Mouse (Mus musculus): ENCODE data around the gene 3830406C13Rik. TPM values are rescaled to one million over a fixed set of nuclear protein-coding genes. Genes with fewer than 3 reads are reported as not detected.
A peak's percentile ranks its signal among the peaks of the same experiment; 100 is the strongest.

Gene 3830406C13Rik
- polyA plus RNA-seq, 1 experiment from 2014 or later: 46.6 TPM

GRCm38 (mm10) chr14:12337421-12337997 is 53.5 kb downstream of the 3830406C13Rik start:
- Histone ChIP-seq H3K27ac (ENCODE audit: low read length) (no peak overlapping the region), H3K4me3 (ENCODE audit: low read depth, low read length) (no peak overlapping the region), H3K9ac (replicated peaks; ENCODE audit: low read depth) (no peak overlapping the region), H3K36me3 (ENCODE audit: insufficient read depth, low read length) (no peaks in the 10 kb centered on the region), H3K4me2 (replicated peaks; ENCODE audit: low read depth, low read length) (no peak overlapping the region), H3K4me1 (ENCODE audit: insufficient read depth, low read depth, low read length) (no peaks in the 10 kb centered on the region), H3K9me3 (ENCODE audit: low read length) (no peaks in the 10 kb centered on the region), H3K27me3 (replicated peaks; ENCODE audit: insufficient read depth, low read length) (peaks cover 54% of the 10 kb centered on the region)
- ATAC-seq (no peak), DNase-seq (ENCODE audit: low spot score) (no peak)
- 7% methylated on average over 8 of the region's 8 CpGs for WGBS
- TF ChIP-seq EP300 (IDR thresholded peaks at IDR 0.05) (no peak), CTCF (IDR thresholded peaks at IDR 0.05) (no peak)

GRCm38 (mm10) chr14:12337998-12338809 is 54.2 kb downstream of the 3830406C13Rik start:
- no peak for DNase-seq (ENCODE audit: low spot score)
- Histone ChIP-seq H3K27me3 (replicated peaks; ENCODE audit: insufficient read depth, low read length) (peaks cover 61% of the 10 kb centered on the region), H3K4me2 (replicated peaks; ENCODE audit: low read depth, low read length) (no peak overlapping the region), H3K9me3 (ENCODE audit: low read length) (no peaks in the 10 kb centered on the region), H3K9ac (replicated peaks; ENCODE audit: low read depth) (no peak overlapping the region), H3K4me1 (ENCODE audit: insufficient read depth, low read depth, low read length) (no peaks in the 10 kb centered on the region), H3K36me3 (ENCODE audit: insufficient read depth, low read length) (no peaks in the 10 kb centered on the region), H3K27ac (ENCODE audit: low read length) (no peak overlapping the region), H3K4me3 (ENCODE audit: low read depth, low read length) (no peak overlapping the region)
- WGBS: 3% methylated on average over 16 of the region's 16 CpGs
- no peak for ATAC-seq
- TF ChIP-seq CTCF (IDR thresholded peaks at IDR 0.05) (no peak), EP300 (IDR thresholded peaks at IDR 0.05) (no peak)

GRCm38 (mm10) chr14:12338811-12339565 is 55.0 kb downstream of the 3830406C13Rik start:
- WGBS: 2% methylated on average over 10 of the region's 10 CpGs
- H3K36me3 ChIP-seq (ENCODE audit: insufficient read depth, low read length): no peaks in the 10 kb centered on the region
- DNase-seq (ENCODE audit: low spot score): no peak
- ATAC-seq: no peak
- no peaks in the 10 kb centered on the region for H3K9me3 ChIP-seq (ENCODE audit: low read length)
- H3K4me2 ChIP-seq (replicated peaks; ENCODE audit: low read depth, low read length): no peak overlapping the region
- no peak for TF ChIP-seq CTCF (IDR thresholded peaks at IDR 0.05)
- no peak for TF ChIP-seq EP300 (IDR thresholded peaks at IDR 0.05)
- no peak overlapping the region for H3K4me3 ChIP-seq (ENCODE audit: low read depth, low read length)
- peaks cover 68% of the 10 kb centered on the region for H3K27me3 ChIP-seq (replicated peaks; ENCODE audit: insufficient read depth, low read length)
- H3K9ac ChIP-seq (replicated peaks; ENCODE audit: low read depth): no peak overlapping the region
- no peak overlapping the region for H3K27ac ChIP-seq (ENCODE audit: low read length)
- no peaks in the 10 kb centered on the region for H3K4me1 ChIP-seq (ENCODE audit: insufficient read depth, low read depth, low read length)

GRCm38 (mm10) chr14:12340238-12341074 is 56.5 kb downstream of the 3830406C13Rik start:
- ATAC-seq: no peak
- peaks cover 83% of the 10 kb centered on the region for H3K27me3 ChIP-seq (replicated peaks; ENCODE audit: insufficient read depth, low read length)
- TF ChIP-seq EP300 (IDR thresholded peaks at IDR 0.05) (no peak), CTCF (IDR thresholded peaks at IDR 0.05) (no peak)
- no peak for DNase-seq (ENCODE audit: low spot score)
- no peak overlapping the region for H3K4me2 ChIP-seq (replicated peaks; ENCODE audit: low read depth, low read length)
- H3K4me1 ChIP-seq (ENCODE audit: insufficient read depth, low read depth, low read length): no peaks in the 10 kb centered on the region
- H3K4me3 ChIP-seq (ENCODE audit: low read depth, low read length): no peak overlapping the region
- H3K9me3 ChIP-seq (ENCODE audit: low read length): no peaks in the 10 kb centered on the region
- WGBS: 2% methylated on average over 19 of the region's 19 CpGs
- H3K27ac ChIP-seq (ENCODE audit: low read length): no peak overlapping the region
- H3K36me3 ChIP-seq (ENCODE audit: insufficient read depth, low read length): no peaks in the 10 kb centered on the region
- H3K9ac ChIP-seq (replicated peaks; ENCODE audit: low read depth): no peak overlapping the region

- H3K36me3 ChIP-seq (ENCODE audit: insufficient read depth, low read length): no peaks in the 10 kb centered on the region
- no peak overlapping the region for H3K4me2 ChIP-seq (replicated peaks; ENCODE audit: low read depth, low read length)
- no peak for DNase-seq (ENCODE audit: low spot score)
- no peaks in the 10 kb centered on the region for H3K4me1 ChIP-seq (ENCODE audit: insufficient read depth, low read depth, low read length)
- H3K9ac ChIP-seq (replicated peaks; ENCODE audit: low read depth): no peak overlapping the region
- 0 out of 2 replicates have a peak overlapping the region, but pooled peaks have one; percentile 10 for H3K4me3 ChIP-seq (ENCODE audit: low read depth, low read length)
- ATAC-seq: no peak
- peaks cover 91% of the 10 kb centered on the region for H3K27me3 ChIP-seq (replicated peaks; ENCODE audit: insufficient read depth, low read length)
- 1% methylated on average over 42 of the region's 42 CpGs for WGBS
- no peak overlapping the region for H3K27ac ChIP-seq (ENCODE audit: low read length)
- TF ChIP-seq EP300 (IDR thresholded peaks at IDR 0.05) (no peak), CTCF (IDR thresholded peaks at IDR 0.05) (peak; percentile 23)
- no peaks in the 10 kb centered on the region for H3K9me3 ChIP-seq (ENCODE audit: low read length)
Measured at GRCm38 (mm10) chr14:12341075-12341788, 57.3 kb downstream of the 3830406C13Rik start.

Measured in lung, postnatal 0 days (tissue).